Mouse (Mus musculus) olfactory bulb, adult 2 months (tissue): Measurements from ENCODE around the gene Rnf4. TPM values are rescaled to one million over a fixed set of nuclear protein-coding genes. Genes with fewer than 3 reads are reported as not detected.

ENCODE experiments used
- H3K27ac ChIP-seq: fragments of 200-500 bp; 2 replicates; pipeline ENCODE4 v1.5.1; 2012; ENCODE audit warnings: low read depth, low read length; ENCODE audit not compliant: insufficient read depth
- H3K4me1 ChIP-seq: fragments of 200-500 bp; 2 replicates; pipeline ENCODE4 v1.6.1; 2012; ENCODE audit warnings: low read length; ENCODE audit not compliant: control insufficient read depth, insufficient read depth
- H3K4me3 ChIP-seq: fragments of 200-500 bp; 2 replicates; pipeline ENCODE4 v1.5.1; 2012; ENCODE audit warnings: mild to moderate bottlenecking, low read depth, low read length, moderate library complexity; ENCODE audit not compliant: insufficient read depth
- CTCF ChIP-seq: fragments of 200-500 bp; IDR thresholded peaks from 2 replicates; pipeline ENCODE4 v1.5.1; 2012; ENCODE audit warnings: low read depth, mild to moderate bottlenecking, low read length, moderate library complexity; ENCODE audit not compliant: insufficient read depth
- POLR2A ChIP-seq: fragments of 200-500 bp; IDR thresholded peaks from 2 replicates; pipeline ENCODE4 v1.6.1; 2012; ENCODE audit warnings: mild to moderate bottlenecking, low read depth, low read length, moderate library complexity; ENCODE audit not compliant: insufficient read depth
- WGBS: fragments of 180-500 bp; shearing (Covaris S2); methylation state at CpG from one replicate; pipeline ENCODE4 v1.1.7; 2018; 5-methylcytosine and 5-hydroxymethylcytosine counted together
- polyA plus RNA-seq: library from polyadenylated mRNA; stranded (reverse); fragments of >200 nt; gene quantifications from 2 replicates; pipeline ENCODE4 v1.2.4, GENCODE M21; 2012; ENCODE audit warnings: low replicate concordance; ENCODE audit not compliant: missing spikeins, insufficient read depth, insufficient read length

Gene Rnf4
- polyA plus RNA-seq, 1 experiment = not detected

- peak within 1 kb of the TSS; percentile 43 for H3K27ac ChIP-seq
- H3K4me3 ChIP-seq = peak within 1 kb of the TSS; percentile 99
- WGBS = under 1% methylated on average over 59 of the region's 64 CpGs
- no peak for TF ChIP-seq CTCF
- peak; percentile 65; the same call in 1 of the 2 replicates for TF ChIP-seq POLR2A
- H3K4me1 ChIP-seq = no peaks in the 10 kb centered on the region
Measured at GRCm38 (mm10) chr5:34369341-34370021, 33.4 kb downstream of the Rnf4 start, which contains the start of gene Fam193a. TSS of gene Fam193a (plus strand) at chr5:34369933.

DNA sequence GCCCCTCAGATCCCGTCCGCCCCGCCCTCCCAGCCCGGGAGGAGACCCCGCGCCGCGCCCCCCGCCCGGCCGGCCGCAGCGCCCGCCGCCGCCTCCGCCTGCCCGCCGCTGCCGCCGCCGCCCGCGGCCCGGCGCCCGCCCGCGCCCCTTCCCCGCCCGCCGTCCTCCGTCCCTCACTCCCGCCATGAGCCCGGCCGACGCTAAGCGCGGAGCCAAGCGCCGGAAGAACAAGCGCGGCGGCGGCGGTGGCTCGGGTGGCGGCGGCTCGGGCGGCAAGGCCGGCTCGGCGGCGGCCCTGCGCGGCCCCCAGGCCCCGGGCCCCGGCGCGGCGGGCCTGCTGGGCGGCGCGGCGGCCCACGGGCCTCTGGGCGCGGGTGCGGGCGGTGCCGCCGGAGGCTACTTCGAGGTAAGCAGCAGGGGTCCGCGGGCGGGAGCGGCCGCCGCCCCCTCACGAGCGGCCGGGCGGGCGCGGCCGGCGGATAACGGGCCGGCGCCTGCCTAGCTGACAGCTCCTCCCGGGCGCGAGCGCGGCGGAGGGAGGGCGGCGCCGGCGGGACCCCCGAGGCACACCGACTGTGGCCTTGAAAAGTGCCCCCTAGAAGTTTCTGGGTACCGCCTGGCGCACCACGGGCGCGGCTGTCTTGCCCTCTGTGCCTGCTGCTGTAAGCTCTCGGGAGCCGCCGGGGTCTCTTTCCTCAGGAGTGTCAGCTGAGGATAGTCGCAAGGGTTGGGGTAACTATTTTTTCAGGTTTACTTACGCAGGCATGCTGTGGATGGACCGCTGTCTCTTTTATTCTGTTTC is 34.1 kb downstream of the Rnf4 start:
- TF ChIP-seq CTCF (no peak), POLR2A (no peak)
- Histone ChIP-seq H3K4me1 (no peaks in the 10 kb centered on the region), H3K4me3 (peak overlapping the region; percentile 99), H3K27ac (no peak overlapping the region)
- WGBS = 11% methylated on average over 100 of the region's 114 CpGs

GRCm38 (mm10) chr5:34370840-34371239 is 34.8 kb downstream of the Rnf4 start:
- 12% methylated on average over 8 of the region's 8 CpGs for WGBS
- H3K4me3 ChIP-seq = peak overlapping the region; percentile 99
- H3K27ac ChIP-seq = no peak overlapping the region
- TF ChIP-seq CTCF (no peak), POLR2A (no peak)
- no peaks in the 10 kb centered on the region for H3K4me1 ChIP-seq

- no peak overlapping the region for H3K4me3 ChIP-seq
- TF ChIP-seq CTCF (no peak), POLR2A (no peak)
- H3K27ac ChIP-seq = no peak overlapping the region
- H3K4me1 ChIP-seq = no peaks in the 10 kb centered on the region
Measured at GRCm38 (mm10) chr5:34372141-34372540, 36.1 kb downstream of the Rnf4 start.

GRCm38 (mm10) chr5:34372541-34372940 is 36.5 kb downstream of the Rnf4 start:
- TF ChIP-seq POLR2A = no peak
- no peak for TF ChIP-seq CTCF
- Histone ChIP-seq H3K4me1 (no peaks in the 10 kb centered on the region), H3K27ac (no peak overlapping the region), H3K4me3 (no peak overlapping the region)

GRCm38 (mm10) chr5:34378787-34379186 is 42.7 kb downstream of the Rnf4 start:
- Histone ChIP-seq H3K27ac (no peak overlapping the region), H3K4me1 (no peaks in the 10 kb centered on the region), H3K4me3 (no peak overlapping the region)
- TF ChIP-seq CTCF (no peak), POLR2A (no peak)

- H3K4me3 ChIP-seq = no peak overlapping the region
- H3K27ac ChIP-seq = no peak overlapping the region
- 91% methylated on average over 2 of the region's 2 CpGs for WGBS
- TF ChIP-seq POLR2A = no peak
- no peak for TF ChIP-seq CTCF
- H3K4me1 ChIP-seq = no peaks in the 10 kb centered on the region
Measured at GRCm38 (mm10) chr5:34381700-34382099, 45.6 kb downstream of the Rnf4 start.

DNA sequence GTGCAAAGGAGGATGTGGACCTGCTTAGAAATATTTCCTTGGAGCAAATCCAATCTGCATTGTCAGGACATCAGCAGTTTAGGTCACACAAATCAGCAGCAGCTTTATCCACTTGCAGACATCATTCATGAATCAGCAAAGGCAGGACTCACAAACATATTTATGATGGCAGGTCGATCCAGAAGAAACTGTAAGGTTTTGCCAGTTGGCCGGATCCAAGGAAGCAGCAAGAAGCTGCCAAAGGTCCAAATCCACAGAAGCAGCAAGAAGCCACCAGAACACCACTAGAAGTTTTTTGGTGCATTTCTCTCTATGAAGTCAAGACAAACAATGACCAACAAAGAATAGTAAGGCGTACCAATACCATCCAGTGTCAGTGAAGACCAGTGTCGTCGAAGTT is 49.5 kb downstream of the Rnf4 start:
- no peaks in the 10 kb centered on the region for H3K4me1 ChIP-seq
- TF ChIP-seq CTCF (no peak), POLR2A (no peak)
- 94% methylated on average over 5 of the region's 5 CpGs for WGBS
- H3K4me3 ChIP-seq = no peak overlapping the region
- no peak overlapping the region for H3K27ac ChIP-seq

GRCm38 (mm10) chr5:34386744-34387143 is 50.7 kb downstream of the Rnf4 start:
- H3K4me1 ChIP-seq = no peaks in the 10 kb centered on the region
- TF ChIP-seq CTCF = no peak
- no peak for TF ChIP-seq POLR2A
- no peak overlapping the region for H3K27ac ChIP-seq
- H3K4me3 ChIP-seq = no peak overlapping the region
- WGBS = 96% methylated on average over 2 of the region's 2 CpGs
